Mouse (Mus musculus): ENCODE data around the gene Gm36079.
"Not testable (repeated sequence)": the region's sequence is repeated elsewhere in the genome, so short reads cannot be mapped to it uniquely, and the experiment has no call there.

Gene Gm36079

GRCm38 (mm10) chr13:120021477-120021876, 5.3 kb downstream of the Gm36079 start:
- not testable (repeated sequence) for DNase-seq (ENCODE audit: low read depth, low spot score)

DNA sequence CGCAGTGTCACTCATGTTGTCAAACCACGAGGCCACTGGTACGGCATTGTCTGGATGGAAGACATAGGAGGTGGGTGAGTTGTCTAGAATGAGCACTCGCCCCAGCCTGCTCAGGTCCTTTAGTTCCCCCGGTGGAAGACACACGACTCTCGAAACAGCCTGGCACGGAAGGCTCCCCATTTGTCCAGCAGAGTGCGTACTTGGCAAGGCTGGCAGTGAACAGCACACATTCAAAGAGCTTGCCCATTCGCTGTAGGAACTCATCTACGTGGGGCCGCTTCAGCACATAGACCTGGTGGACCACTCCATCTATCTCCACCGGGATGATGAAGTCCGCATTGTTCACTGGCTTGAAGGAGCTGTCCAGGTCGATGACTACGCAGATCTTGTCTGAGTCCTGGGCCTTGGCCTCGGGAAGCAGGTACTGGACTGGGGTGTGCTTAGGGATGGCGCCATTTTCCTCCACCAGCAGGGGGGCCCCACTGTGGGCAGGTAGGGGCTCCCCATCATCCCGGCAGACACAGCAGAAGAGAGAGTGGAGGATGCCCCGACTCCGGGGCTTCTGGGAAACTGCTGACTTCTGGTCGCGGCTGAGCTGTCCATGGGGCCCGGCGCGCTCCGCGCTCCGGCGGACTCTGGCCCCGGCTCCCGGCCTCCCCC, 11.3 kb downstream of the Gm36079 start:
- not testable (repeated sequence) for DNase-seq (ENCODE audit: low read depth, low spot score)

GRCm38 (mm10) chr13:120013962-120014361, 12.8 kb downstream of the Gm36079 start:
- not testable (repeated sequence) for DNase-seq (ENCODE audit: low read depth, low spot score)

DNA sequence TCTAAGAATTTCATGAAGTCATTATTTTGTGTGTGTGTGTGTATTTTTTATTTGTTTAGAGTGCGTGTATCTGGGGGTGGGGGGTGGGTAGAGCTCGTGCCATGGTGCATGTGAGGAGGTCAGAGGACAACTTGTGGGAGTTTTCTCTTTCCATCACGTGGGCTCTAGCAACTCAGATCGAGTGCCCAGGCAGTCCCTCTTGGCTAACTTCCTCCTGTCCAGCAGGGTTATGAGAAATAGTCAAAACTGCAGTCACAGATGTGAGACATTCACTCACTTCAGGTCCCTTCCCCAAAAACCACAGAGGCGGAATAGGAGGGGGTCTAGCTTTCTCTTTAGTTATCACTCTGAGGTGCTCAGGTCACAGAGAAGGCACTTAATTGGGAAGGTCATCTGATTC, 13.3 kb downstream of the Gm36079 start:
- not testable (repeated sequence) for DNase-seq (ENCODE audit: low read depth, low spot score)

DNA sequence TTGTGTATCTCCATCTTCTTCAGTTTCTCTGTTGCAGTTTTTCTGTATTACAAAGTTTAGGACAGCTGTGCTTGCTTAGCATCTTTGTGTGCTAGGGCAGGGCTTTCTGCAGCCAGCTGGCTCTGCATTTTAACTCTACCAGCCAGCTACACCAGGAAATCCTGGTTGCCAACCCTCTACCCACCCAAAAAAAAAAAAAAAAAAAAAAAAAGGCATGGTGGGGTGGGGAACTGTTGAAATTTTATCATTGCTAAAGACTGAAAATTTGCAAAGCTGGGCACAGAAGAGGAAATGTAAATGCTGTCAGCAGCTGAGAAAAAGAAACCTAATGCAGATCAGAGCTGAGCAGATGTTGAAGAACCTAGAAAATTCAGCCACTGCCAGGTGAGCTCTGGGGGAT, 16.7 kb downstream of the Gm36079 start:
- not testable (repeated sequence) for DNase-seq (ENCODE audit: low read depth, low spot score)

DNA sequence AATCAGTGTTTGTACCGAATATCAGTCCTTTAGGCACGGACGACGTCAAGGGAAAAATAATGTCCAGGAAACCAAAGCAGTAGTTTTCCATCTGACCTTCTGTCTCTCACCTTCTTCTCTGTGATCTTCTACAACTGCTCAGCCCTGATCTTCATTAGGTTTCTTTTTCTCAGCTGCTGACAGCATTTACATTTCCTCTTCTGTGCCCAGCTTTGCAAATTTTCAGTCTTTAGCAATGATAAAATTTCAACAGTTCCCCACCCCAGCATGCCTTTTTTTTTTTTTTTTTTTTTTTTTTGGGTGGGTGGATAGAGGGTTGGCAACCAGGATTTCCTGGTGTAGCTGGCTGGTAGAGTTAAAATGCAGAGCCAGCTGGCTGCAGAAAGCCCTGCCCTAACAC, 27.6 kb downstream of the Gm36079 start:
- DNase-seq (ENCODE audit: low read depth, low spot score) = not testable (repeated sequence)

DNA sequence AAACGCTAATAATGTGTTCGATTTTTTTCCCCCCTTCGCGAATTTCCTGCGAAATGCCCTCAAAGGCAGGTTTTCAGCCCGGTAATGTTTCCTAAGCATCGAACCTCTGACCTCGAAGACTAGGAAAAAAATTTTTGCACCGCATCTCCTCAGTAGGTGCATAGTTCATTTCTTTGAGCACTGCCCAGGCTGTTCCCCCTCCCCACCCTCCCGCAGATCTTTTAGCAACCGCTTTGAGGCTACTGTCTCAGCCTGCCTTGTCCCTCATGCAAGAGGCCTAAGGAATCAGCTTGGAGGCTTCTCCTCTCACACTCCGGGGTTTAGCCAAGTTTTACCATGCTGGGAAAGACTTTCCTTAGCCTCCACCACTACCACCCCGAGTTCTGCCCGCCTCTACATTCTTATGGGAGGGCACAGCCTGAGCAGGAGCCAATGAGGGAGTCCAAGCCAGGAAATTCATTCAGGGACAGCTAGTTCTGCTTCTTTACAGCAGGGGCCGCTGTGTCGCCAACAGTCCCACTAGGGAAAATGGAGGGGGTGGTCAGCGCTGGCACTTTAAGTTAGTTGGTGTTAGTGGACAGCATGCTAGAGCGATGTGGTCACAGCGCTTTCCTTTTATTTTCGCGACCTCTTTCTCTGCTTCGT, 28.2 kb downstream of the Gm36079 start:
- not testable (repeated sequence) for DNase-seq (ENCODE audit: low read depth, low spot score)

DNA sequence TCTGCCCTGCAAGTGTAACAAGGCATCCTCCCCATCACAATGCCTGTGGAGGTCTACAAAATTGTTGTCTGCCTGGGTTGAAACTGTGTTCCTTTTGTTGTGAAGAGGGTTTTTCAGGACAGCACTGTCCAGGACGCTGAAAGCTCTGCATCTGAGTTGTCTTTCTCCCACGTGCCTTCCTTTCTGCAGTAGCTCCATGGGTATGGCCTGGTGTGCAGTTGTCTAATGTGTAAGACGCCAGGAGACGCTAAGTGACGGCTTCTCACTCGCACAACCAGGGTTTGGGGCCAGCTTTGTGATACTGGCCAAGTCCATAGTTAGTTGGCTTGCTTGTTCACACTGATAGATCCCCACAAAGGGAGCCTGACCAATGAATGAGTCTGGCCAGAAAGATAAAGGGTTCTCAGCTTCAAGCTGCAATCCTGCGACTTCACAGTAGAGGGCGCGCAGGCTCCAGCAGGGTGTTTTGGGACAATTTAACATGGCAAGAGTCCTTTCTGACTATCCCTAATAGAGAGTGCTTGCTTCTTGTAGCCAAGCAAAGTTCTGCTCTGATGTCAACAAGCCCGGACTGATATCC, 34.8 kb downstream of the Gm36079 start:
- not testable (repeated sequence) for DNase-seq (ENCODE audit: low read depth, low spot score)

- DNase-seq (ENCODE audit: low read depth, low spot score) = not testable (repeated sequence)
Observed at GRCm38 (mm10) chr13:119991264-119991663, 35.5 kb downstream of the Gm36079 start.

Measured in brain, adult 2 months (tissue).